Mouse (Mus musculus) midbrain, embryonic 16.5 days (tissue): ENCODE results near the gene Golm1. TPM values are rescaled to one million over a fixed set of nuclear protein-coding genes. Genes with fewer than 3 reads are reported as not detected.
"Not testable (repeated sequence)": the region's sequence is repeated elsewhere in the genome, so short reads cannot be mapped to it uniquely, and the experiment has no call there.

Experiments used
- ATAC-seq: fragments of 200-750 bp; cut with Nextera tagmentation; 2 replicates; pipeline ENCODE4 v1.8.0; 2017; ENCODE audit warnings: moderate TSS enrichment
- H3K27ac ChIP-seq: fragments of 300-500 bp; sonication (generic); 2 replicates; pipeline ENCODE4 v1.5.1; 2014; ENCODE audit warnings: mild to moderate bottlenecking, low read length, mixed read lengths
- H3K27me3 ChIP-seq: fragments of 300-500 bp; sonication (generic); 2 replicates; pipeline ENCODE4 v1.6.1; 2014; ENCODE audit warnings: low read depth, low read length, mixed read lengths; ENCODE audit not compliant: control insufficient read depth, insufficient read depth
- H3K36me3 ChIP-seq: fragments of 300-500 bp; sonication (generic); 2 replicates; pipeline ENCODE4 v1.6.1; 2014; ENCODE audit warnings: mild to moderate bottlenecking, low read length, moderate library complexity, mixed read lengths; ENCODE audit not compliant: control insufficient read depth, insufficient read depth
- H3K4me1 ChIP-seq: fragments of 300-500 bp; sonication (generic); 2 replicates; pipeline ENCODE4 v1.6.1; 2014; ENCODE audit warnings: mild to moderate bottlenecking, low read length, mixed read lengths; ENCODE audit not compliant: control insufficient read depth, insufficient read depth
- H3K4me2 ChIP-seq: fragments of 300-500 bp; sonication (generic); 2 replicates; pipeline ENCODE4 v1.6.1; 2014; ENCODE audit warnings: mild to moderate bottlenecking, low read length, mixed read lengths
- H3K4me3 ChIP-seq: fragments of 300-500 bp; sonication (generic); 2 replicates; pipeline ENCODE4 v1.5.1; 2014; ENCODE audit warnings: low read depth, mild to moderate bottlenecking, low read length, moderate library complexity, mixed read lengths
- H3K9ac ChIP-seq: fragments of 300-500 bp; sonication (generic); 2 replicates; pipeline ENCODE4 v1.6.1; 2014; ENCODE audit warnings: low read depth, low read length, mixed read lengths
- H3K9me3 ChIP-seq: fragments of 300-500 bp; sonication (generic); replicated peaks from 2 replicates; pipeline ENCODE4 v1.6.1; 2014; ENCODE audit warnings: mild to moderate bottlenecking, low read length, mixed read lengths; ENCODE audit not compliant: control insufficient read depth, poor library complexity, severe bottlenecking
- WGBS: fragments of 180-500 bp; shearing (Covaris S2); extraction: QIAGEN DNeasy Blood & Tissue Kit; methylation state at CpG from one replicate; pipeline ENCODE4 v1.1.7; 2014; 5-methylcytosine and 5-hydroxymethylcytosine counted together
- polyA plus RNA-seq: library from polyadenylated mRNA; unstranded; fragments of >200 nt; fragmentation: Nextera tagmentation; extraction: Ambion mirVana; gene quantifications from 2 replicates; pipeline ENCODE4 v1.2.1, GENCODE M21; 2015

The Golm1 gene
- polyA plus RNA-seq, 1 experiment from 2014 or later: 18.4 TPM

GRCm38 (mm10) chr13:59604511-59604910 is 71.1 kb downstream of the Golm1 start:
- H3K9me3 ChIP-seq: no peaks in the 10 kb centered on the region
- H3K9ac ChIP-seq: no peak overlapping the region
- H3K27me3 ChIP-seq: no peaks in the 10 kb centered on the region
- H3K27ac ChIP-seq: no peak overlapping the region
- no peaks in the 10 kb centered on the region for H3K4me1 ChIP-seq
- WGBS: 100% methylated on average over 1 of the region's 1 CpGs
- no peak for ATAC-seq
- no peak overlapping the region for H3K4me2 ChIP-seq
- no peak overlapping the region for H3K4me3 ChIP-seq
- peaks cover 46% of the 10 kb centered on the region for H3K36me3 ChIP-seq

- no peak overlapping the region for H3K9ac ChIP-seq
- no peak overlapping the region for H3K4me3 ChIP-seq
- H3K4me2 ChIP-seq: no peak overlapping the region
- H3K27ac ChIP-seq: no peak overlapping the region
- H3K9me3 ChIP-seq: no peaks in the 10 kb centered on the region
- no peaks in the 10 kb centered on the region for H3K4me1 ChIP-seq
- WGBS: 95% methylated on average over 5 of the region's 5 CpGs
- peaks cover 43% of the 10 kb centered on the region for H3K36me3 ChIP-seq
- H3K27me3 ChIP-seq: no peaks in the 10 kb centered on the region
- no peak for ATAC-seq
These were observed 72.5 kb downstream of the Golm1 start for GRCm38 (mm10) chr13:59603096-59603495.

GRCm38 (mm10) chr13:59592630-59593029 is 83.0 kb downstream of the Golm1 start:
- Histone ChIP-seq H3K36me3 (peaks cover 29% of the 10 kb centered on the region), H3K27ac (no peak overlapping the region), H3K9me3 (no peaks in the 10 kb centered on the region), H3K4me1 (peaks cover 9% of the 10 kb centered on the region), H3K4me2 (no peak overlapping the region), H3K4me3 (no peak overlapping the region), H3K27me3 (no peaks in the 10 kb centered on the region), H3K9ac (no peak overlapping the region)
- WGBS: 96% methylated on average over 1 of the region's 1 CpGs
- no peak for ATAC-seq

- not testable (repeated sequence) for ATAC-seq, H3K27ac ChIP-seq, H3K27me3 ChIP-seq, H3K4me2 ChIP-seq, H3K4me3 ChIP-seq, H3K9me3 ChIP-seq, H3K9ac ChIP-seq
- H3K36me3 ChIP-seq: peaks cover 28% of the 10 kb centered on the region
- H3K4me1 ChIP-seq: peaks cover 15% of the 10 kb centered on the region
- WGBS: 90% methylated on average over 3 of the region's 3 CpGs
These were observed 83.6 kb downstream of the Golm1 start for GRCm38 (mm10) chr13:59592058-59592457.

GRCm38 (mm10) chr13:59590691-59591090 is 84.9 kb downstream of the Golm1 start:
- H3K27me3 ChIP-seq: no peaks in the 10 kb centered on the region
- no peak overlapping the region for H3K4me2 ChIP-seq
- peaks cover 27% of the 10 kb centered on the region for H3K4me1 ChIP-seq
- H3K9ac ChIP-seq: no peak overlapping the region
- H3K36me3 ChIP-seq: peaks cover 21% of the 10 kb centered on the region
- no peak overlapping the region for H3K4me3 ChIP-seq
- no peak for ATAC-seq
- 88% methylated on average over 4 of the region's 4 CpGs for WGBS
- H3K27ac ChIP-seq: no peak overlapping the region
- H3K9me3 ChIP-seq: no peaks in the 10 kb centered on the region

GRCm38 (mm10) chr13:59589672-59590071 is 85.9 kb downstream of the Golm1 start:
- Histone ChIP-seq H3K4me1 (peaks cover 27% of the 10 kb centered on the region), H3K36me3 (peaks cover 21% of the 10 kb centered on the region), H3K27ac (no peak overlapping the region), H3K27me3 (no peaks in the 10 kb centered on the region), H3K4me2 (no peak overlapping the region), H3K4me3 (no peak overlapping the region), H3K9me3 (no peaks in the 10 kb centered on the region), H3K9ac (no peak overlapping the region)
- no peak for ATAC-seq
- 83% methylated on average over 4 of the region's 4 CpGs for WGBS

- no peak overlapping the region for H3K4me3 ChIP-seq
- no peak overlapping the region for H3K27ac ChIP-seq
- H3K9ac ChIP-seq: no peak overlapping the region
- 90% methylated on average over 2 of the region's 2 CpGs for WGBS
- H3K36me3 ChIP-seq: peaks cover 11% of the 10 kb centered on the region; the same call in 1 of the 2 replicates
- no peaks in the 10 kb centered on the region for H3K9me3 ChIP-seq
- no peaks in the 10 kb centered on the region for H3K27me3 ChIP-seq
- H3K4me2 ChIP-seq: peak overlapping the region; percentile 92
- no peak for ATAC-seq
- peaks cover 30% of the 10 kb centered on the region for H3K4me1 ChIP-seq
These were observed 88.4 kb downstream of the Golm1 start for GRCm38 (mm10) chr13:59587201-59587600.

GRCm38 (mm10) chr13:59585648-59586005 is 90.0 kb downstream of the Golm1 start:
- peak overlapping the region; percentile 92 for H3K4me2 ChIP-seq
- peak overlapping the region; percentile 89 for H3K9ac ChIP-seq
- no peaks in the 10 kb centered on the region for H3K27me3 ChIP-seq
- 0 out of 2 replicates have a peak, but pooled peaks cover 2% of the 10 kb centered on the region for H3K36me3 ChIP-seq
- H3K4me3 ChIP-seq: peak overlapping the region; percentile 70
- H3K4me1 ChIP-seq: peaks cover 30% of the 10 kb centered on the region
- peak overlapping the region; percentile 76 for H3K27ac ChIP-seq
- no peaks in the 10 kb centered on the region for H3K9me3 ChIP-seq
- under 1% methylated on average over 28 of the region's 28 CpGs for WGBS
- ATAC-seq: no peak; the same call in 1 of the 2 replicates

- H3K4me3 ChIP-seq: peak within 1 kb of the TSS; percentile 70
- peak within 1 kb of the TSS; percentile 94 for H3K4me2 ChIP-seq
- 0% methylated on average over 76 of the region's 83 CpGs for WGBS
- peak; percentile 97 for ATAC-seq
- no peaks in the 10 kb centered on the region for H3K9me3 ChIP-seq
- H3K4me1 ChIP-seq: peaks cover 30% of the 10 kb centered on the region
- H3K27ac ChIP-seq: peak within 1 kb of the TSS; percentile 77
- H3K36me3 ChIP-seq: no peaks in the 10 kb centered on the region
- H3K9ac ChIP-seq: peak within 1 kb of the TSS; percentile 89
- no peaks in the 10 kb centered on the region for H3K27me3 ChIP-seq
These were observed 90.5 kb downstream of the Golm1 start, which contains the start of the genes Agtpbp1 and Naa35 for GRCm38 (mm10) chr13:59584947-59585647. Gene Agtpbp1, minus strand, starts transcription at chr13:59585227. Gene Naa35, plus strand, starts transcription at chr13:59585259.
